Mouse (Mus musculus): ENCODE measurements around the gene Dcxr.
"Not testable (repeated sequence)": the region's sequence is repeated elsewhere in the genome, so short reads cannot be mapped to it uniquely, and the experiment has no call there.

Gene Dcxr

GRCm38 (mm10) chr11:120710672-120711071, 16.4 kb downstream of the Dcxr start:
- no peak for DNase-seq (ENCODE audit: extremely low read depth, low read depth)

- DNase-seq (ENCODE audit: extremely low read depth, low read depth), result no peak
These were observed 17.5 kb downstream of the Dcxr start for GRCm38 (mm10) chr11:120709551-120709950.

GRCm38 (mm10) chr11:120707969-120708368, 19.1 kb downstream of the Dcxr start:
- no peak for DNase-seq (ENCODE audit: extremely low read depth, low read depth)

GRCm38 (mm10) chr11:120707225-120707624, 19.9 kb downstream of the Dcxr start:
- no peak for DNase-seq (ENCODE audit: extremely low read depth, low read depth)

- DNase-seq (ENCODE audit: extremely low read depth, low read depth), result no peak
These were observed 21.0 kb downstream of the Dcxr start for GRCm38 (mm10) chr11:120706120-120706519.

GRCm38 (mm10) chr11:120704486-120705325, 22.4 kb downstream of the Dcxr start:
- DNase-seq (ENCODE audit: extremely low read depth, low read depth), result no peak

- no peak for DNase-seq (ENCODE audit: extremely low read depth, low read depth)
These were observed 23.2 kb downstream of the Dcxr start for GRCm38 (mm10) chr11:120703696-120704454.

GRCm38 (mm10) chr11:120697741-120698140, 29.3 kb downstream of the Dcxr start:
- DNase-seq (ENCODE audit: extremely low read depth, low read depth), result no peak

- no peak for DNase-seq (ENCODE audit: extremely low read depth, low read depth)
These were observed 30.5 kb downstream of the Dcxr start for GRCm38 (mm10) chr11:120696568-120696967.

GRCm38 (mm10) chr11:120695641-120696040, 31.4 kb downstream of the Dcxr start:
- DNase-seq (ENCODE audit: extremely low read depth, low read depth), result no peak

- no peak for DNase-seq (ENCODE audit: extremely low read depth, low read depth)
These were observed 31.9 kb downstream of the Dcxr start for GRCm38 (mm10) chr11:120695184-120695583.

GRCm38 (mm10) chr11:120693461-120693860, 33.6 kb downstream of the Dcxr start:
- no peak for DNase-seq (ENCODE audit: extremely low read depth, low read depth)

- DNase-seq (ENCODE audit: extremely low read depth, low read depth), result no peak
These were observed 34.5 kb downstream of the Dcxr start for GRCm38 (mm10) chr11:120692471-120693011.

- no peak for DNase-seq (ENCODE audit: extremely low read depth, low read depth)
These were observed 37.7 kb downstream of the Dcxr start for GRCm38 (mm10) chr11:120689365-120689764.

- DNase-seq (ENCODE audit: extremely low read depth, low read depth), result no peak
These were observed 40.3 kb downstream of the Dcxr start for GRCm38 (mm10) chr11:120686650-120687272.

- no peak for DNase-seq (ENCODE audit: extremely low read depth, low read depth)
These were observed 42.4 kb downstream of the Dcxr start for GRCm38 (mm10) chr11:120684660-120685059.

GRCm38 (mm10) chr11:120684086-120684485, 43.0 kb downstream of the Dcxr start:
- DNase-seq (ENCODE audit: extremely low read depth, low read depth), result no peak

GRCm38 (mm10) chr11:120683536-120683935, 43.5 kb downstream of the Dcxr start:
- DNase-seq (ENCODE audit: extremely low read depth, low read depth), result no peak

- DNase-seq (ENCODE audit: extremely low read depth, low read depth), result no peak
These were observed 44.4 kb downstream of the Dcxr start for GRCm38 (mm10) chr11:120682683-120683082.

- DNase-seq (ENCODE audit: extremely low read depth, low read depth), result no peak
These were observed 47.2 kb downstream of the Dcxr start for GRCm38 (mm10) chr11:120679909-120680308.

GRCm38 (mm10) chr11:120676951-120677350, 50.1 kb downstream of the Dcxr start:
- DNase-seq (ENCODE audit: extremely low read depth, low read depth), result no peak

GRCm38 (mm10) chr11:120675875-120676274, 51.2 kb downstream of the Dcxr start:
- DNase-seq (ENCODE audit: extremely low read depth, low read depth), result not testable (repeated sequence)
